Mouse (Mus musculus) midbrain, postnatal 0 days (tissue): ENCODE results near the gene Eme2. TPM values are rescaled to one million over a fixed set of nuclear protein-coding genes. Genes with fewer than 3 reads are reported as not detected.
A peak's percentile ranks its signal among the peaks of the same experiment; 100 is the strongest.

Experiments used
- ATAC-seq: fragments of 200-750 bp; cut with Nextera tagmentation; 2 replicates; pipeline ENCODE4 v1.8.0; 2017; ENCODE audit warnings: moderate number of reproducible peaks, mild to moderate bottlenecking, moderate TSS enrichment, moderate library complexity; ENCODE audit not compliant: low FRiP score
- DNase-seq: peaks from one replicate; pipeline ENCODE4 v3.0.0-alpha.2; 2015; ENCODE audit warnings: low spot score
- H3K27ac ChIP-seq: fragments of 300-500 bp; sonication (generic); 2 replicates; pipeline ENCODE4 v1.5.1; 2014; ENCODE audit warnings: low read depth, mild to moderate bottlenecking, low read length, mixed read lengths
- H3K27me3 ChIP-seq: fragments of 300-500 bp; sonication (generic); 2 replicates; pipeline ENCODE4 v1.6.1; 2014; ENCODE audit warnings: low read length, control low read depth, mixed read lengths; ENCODE audit not compliant: insufficient read depth
- H3K36me3 ChIP-seq: fragments of 300-500 bp; sonication (generic); 2 replicates; pipeline ENCODE4 v1.6.1; 2014; ENCODE audit warnings: low read length, control low read depth, mixed read lengths; ENCODE audit not compliant: insufficient read depth
- H3K4me1 ChIP-seq: fragments of 300-500 bp; sonication (generic); 2 replicates; pipeline ENCODE4 v1.6.1; 2014; ENCODE audit warnings: mild to moderate bottlenecking, control low read depth, antibody characterized with exemption, low read length, mixed read lengths; ENCODE audit not compliant: insufficient read depth
- H3K4me2 ChIP-seq: fragments of 300-500 bp; sonication (generic); 2 replicates; pipeline ENCODE4 v1.6.1; 2014; ENCODE audit warnings: low read depth, mild to moderate bottlenecking, low read length, mixed read lengths; ENCODE audit not compliant: poor library complexity, severe bottlenecking
- H3K4me3 ChIP-seq: fragments of 300-500 bp; sonication (generic); 2 replicates; pipeline ENCODE4 v1.5.1; 2014; ENCODE audit warnings: low read depth, mild to moderate bottlenecking, low read length, moderate library complexity
- H3K9ac ChIP-seq: fragments of 300-500 bp; sonication (generic); replicated peaks from 2 replicates; pipeline ENCODE4 v1.6.1; 2014; ENCODE audit warnings: mild to moderate bottlenecking, low read length, moderate library complexity, mixed read lengths; ENCODE audit not compliant: poor library complexity, severe bottlenecking
- H3K9me3 ChIP-seq: fragments of 300-500 bp; sonication (generic); 2 replicates; pipeline ENCODE4 v1.6.1; 2016; ENCODE audit warnings: low read length, control low read depth
- CTCF ChIP-seq: IDR thresholded peaks from 2 replicates; pipeline ENCODE4 v1.5.1; 2016; ENCODE audit warnings: antibody characterized with exemption, mild to moderate bottlenecking
- WGBS: fragments of 180-500 bp; shearing (Covaris S2); extraction: QIAGEN DNeasy Blood & Tissue Kit; methylation state at CpG from one replicate; pipeline ENCODE4 v1.1.7; 2014; 5-methylcytosine and 5-hydroxymethylcytosine counted together
- polyA plus RNA-seq: library from polyadenylated mRNA; unstranded; fragments of >200 nt; fragmentation: Nextera tagmentation; extraction: Ambion mirVana; gene quantifications from 2 replicates; pipeline ENCODE4 v1.2.1, GENCODE M21; 2015
- total RNA-seq: library from RNA; depleted of rRNA; stranded (reverse); fragments of >200 nt; gene quantifications from 2 replicates; pipeline ENCODE4 v1.2.3, GENCODE M21; 2014

The Eme2 gene
- total and polyA plus RNA-seq, 2 experiments from 2014 or later = 20.2 to 29.7 TPM

- Histone ChIP-seq H3K36me3 (peaks cover 55% of the 10 kb centered on the region), H3K4me3 (no peak overlapping the region), H3K27ac (no peak overlapping the region), H3K9ac (no peak overlapping the region), H3K4me2 (no peak overlapping the region), H3K9me3 (no peaks in the 10 kb centered on the region), H3K4me1 (no peaks in the 10 kb centered on the region), H3K27me3 (no peaks in the 10 kb centered on the region)
- WGBS = 97% methylated on average over 3 of the region's 3 CpGs
- no peak for DNase-seq
- ATAC-seq = no peak
- TF ChIP-seq CTCF = no peak
Measured at GRCm38 (mm10) chr17:24861785-24862184, 33.1 kb downstream of the Eme2 start.

- H3K9ac ChIP-seq = 0 out of 2 replicates have a peak overlapping the region, but pooled peaks have one; percentile 8
- no peak overlapping the region for H3K27ac ChIP-seq
- no peaks in the 10 kb centered on the region for H3K4me1 ChIP-seq
- H3K4me3 ChIP-seq = no peak overlapping the region
- DNase-seq = no peak
- TF ChIP-seq CTCF = no peak
- WGBS = 91% methylated on average over 8 of the region's 8 CpGs
- no peak overlapping the region for H3K4me2 ChIP-seq
- H3K27me3 ChIP-seq = no peaks in the 10 kb centered on the region
- no peak for ATAC-seq
- peaks cover 55% of the 10 kb centered on the region for H3K36me3 ChIP-seq
- no peaks in the 10 kb centered on the region for H3K9me3 ChIP-seq
Measured at GRCm38 (mm10) chr17:24860076-24860475, 34.8 kb downstream of the Eme2 start.

GRCm38 (mm10) chr17:24858967-24859366 lies 35.9 kb downstream of the Eme2 start:
- Histone ChIP-seq H3K27me3 (no peaks in the 10 kb centered on the region), H3K4me2 (no peak overlapping the region), H3K4me1 (no peaks in the 10 kb centered on the region), H3K36me3 (peaks cover 44% of the 10 kb centered on the region), H3K9ac (no peak overlapping the region), H3K4me3 (no peak overlapping the region), H3K9me3 (no peaks in the 10 kb centered on the region), H3K27ac (no peak overlapping the region)
- no peak for TF ChIP-seq CTCF
- WGBS = 84% methylated on average over 6 of the region's 6 CpGs
- DNase-seq (peak; percentile 50), ATAC-seq (no peak)

- Histone ChIP-seq H3K4me3 (no peak overlapping the region), H3K4me1 (no peaks in the 10 kb centered on the region), H3K4me2 (no peak overlapping the region), H3K9ac (no peak overlapping the region), H3K9me3 (no peaks in the 10 kb centered on the region), H3K27ac (no peak overlapping the region), H3K36me3 (peaks cover 42% of the 10 kb centered on the region), H3K27me3 (no peaks in the 10 kb centered on the region)
- ATAC-seq (no peak), DNase-seq (no peak)
- 84% methylated on average over 8 of the region's 8 CpGs for WGBS
- TF ChIP-seq CTCF = no peak
Measured at GRCm38 (mm10) chr17:24857831-24858470, 36.9 kb downstream of the Eme2 start.

- ATAC-seq = no peak
- no peak for DNase-seq
- WGBS = 88% methylated on average over 13 of the region's 13 CpGs
- Histone ChIP-seq H3K27ac (no peak overlapping the region), H3K9me3 (no peaks in the 10 kb centered on the region), H3K36me3 (peaks cover 42% of the 10 kb centered on the region), H3K9ac (no peak overlapping the region), H3K27me3 (no peaks in the 10 kb centered on the region), H3K4me3 (no peak overlapping the region), H3K4me2 (no peak overlapping the region), H3K4me1 (no peaks in the 10 kb centered on the region)
- no peak for TF ChIP-seq CTCF
Measured at GRCm38 (mm10) chr17:24856589-24856988, 38.3 kb downstream of the Eme2 start.

GRCm38 (mm10) chr17:24855838-24856464 lies 38.9 kb downstream of the Eme2 start:
- DNase-seq (no peak), ATAC-seq (no peak)
- H3K36me3 ChIP-seq = peaks cover 35% of the 10 kb centered on the region
- peaks cover 6% of the 10 kb centered on the region; the same call in 1 of the 2 replicates for H3K4me1 ChIP-seq
- no peaks in the 10 kb centered on the region for H3K9me3 ChIP-seq
- H3K4me3 ChIP-seq = no peak overlapping the region
- H3K9ac ChIP-seq = no peak overlapping the region
- no peak for TF ChIP-seq CTCF
- H3K27ac ChIP-seq = no peak overlapping the region
- no peak overlapping the region for H3K4me2 ChIP-seq
- no peaks in the 10 kb centered on the region for H3K27me3 ChIP-seq
- 91% methylated on average over 3 of the region's 3 CpGs for WGBS
